Mouse (Mus musculus): ENCODE data around the gene Dguok. TPM values are rescaled to one million over a fixed set of nuclear protein-coding genes. Genes with fewer than 3 reads are reported as not detected.

Gene Dguok
- polyA plus RNA-seq, 1 experiment from 2014 or later, result 80.3 TPM

GRCm38 (mm10) chr6:83478217-83478616, 28.6 kb downstream of the Dguok start:
- H3K27ac ChIP-seq, result no peak overlapping the region
- 61% methylated on average over 4 of the region's 4 CpGs for WGBS
- H3K27me3 ChIP-seq, result no peaks in the 10 kb centered on the region
- no peak overlapping the region for H3K4me3 ChIP-seq
- H3K4me1 ChIP-seq, result peaks cover 15% of the 10 kb centered on the region; the same call in 1 of the 2 replicates
- H3K36me3 ChIP-seq, result peaks cover 21% of the 10 kb centered on the region
- H3K9me3 ChIP-seq, result no peaks in the 10 kb centered on the region
- no peak for ATAC-seq (ENCODE audit: borderline replicate concordance, extremely low read depth, low FRiP score, low TSS enrichment)
- no peak overlapping the region for H3K9ac ChIP-seq
- no peak overlapping the region for H3K4me2 ChIP-seq

GRCm38 (mm10) chr6:83475431-83475830, 31.3 kb downstream of the Dguok start:
- H3K27ac ChIP-seq, result no peak overlapping the region
- H3K4me3 ChIP-seq, result no peak overlapping the region
- peaks cover 9% of the 10 kb centered on the region for H3K36me3 ChIP-seq
- no peaks in the 10 kb centered on the region for H3K9me3 ChIP-seq
- H3K4me2 ChIP-seq, result no peak overlapping the region
- WGBS, result 68% methylated on average over 7 of the region's 7 CpGs
- no peaks in the 10 kb centered on the region for H3K27me3 ChIP-seq
- H3K4me1 ChIP-seq, result no peaks in the 10 kb centered on the region
- no peak overlapping the region for H3K9ac ChIP-seq
- ATAC-seq (ENCODE audit: borderline replicate concordance, extremely low read depth, low FRiP score, low TSS enrichment), result no peak

GRCm38 (mm10) chr6:83473240-83473639, 33.5 kb downstream of the Dguok start:
- no peak overlapping the region for H3K27ac ChIP-seq
- no peaks in the 10 kb centered on the region for H3K27me3 ChIP-seq
- H3K36me3 ChIP-seq, result peaks cover 4% of the 10 kb centered on the region; the same call in 1 of the 2 replicates
- 68% methylated on average over 9 of the region's 9 CpGs for WGBS
- H3K9me3 ChIP-seq, result no peaks in the 10 kb centered on the region
- H3K9ac ChIP-seq, result no peak overlapping the region
- H3K4me3 ChIP-seq, result no peak overlapping the region
- H3K4me2 ChIP-seq, result no peak overlapping the region
- H3K4me1 ChIP-seq, result no peaks in the 10 kb centered on the region
- ATAC-seq (ENCODE audit: borderline replicate concordance, extremely low read depth, low FRiP score, low TSS enrichment), result no peak

- Histone ChIP-seq H3K4me1 (no peaks in the 10 kb centered on the region), H3K36me3 (peaks cover 2% of the 10 kb centered on the region; the same call in 1 of the 2 replicates), H3K4me2 (no peak overlapping the region), H3K27ac (no peak overlapping the region), H3K27me3 (no peaks in the 10 kb centered on the region), H3K9me3 (no peaks in the 10 kb centered on the region), H3K9ac (no peak overlapping the region), H3K4me3 (no peak overlapping the region)
- ATAC-seq (ENCODE audit: borderline replicate concordance, extremely low read depth, low FRiP score, low TSS enrichment), result no peak
- 79% methylated on average over 7 of the region's 7 CpGs for WGBS
Measured at GRCm38 (mm10) chr6:83471739-83472138, 35.0 kb downstream of the Dguok start.

GRCm38 (mm10) chr6:83464011-83464410, 42.8 kb downstream of the Dguok start:
- Histone ChIP-seq H3K9ac (no peak overlapping the region), H3K27me3 (no peaks in the 10 kb centered on the region), H3K4me2 (no peak overlapping the region), H3K36me3 (no peaks in the 10 kb centered on the region), H3K4me1 (peaks cover 10% of the 10 kb centered on the region), H3K27ac (no peak overlapping the region), H3K9me3 (no peaks in the 10 kb centered on the region), H3K4me3 (no peak overlapping the region)
- no peak for ATAC-seq (ENCODE audit: borderline replicate concordance, extremely low read depth, low FRiP score, low TSS enrichment)

- H3K4me3 ChIP-seq, result no peak within 1 kb of the TSS
- no peak for ATAC-seq (ENCODE audit: borderline replicate concordance, extremely low read depth, low FRiP score, low TSS enrichment)
- H3K4me2 ChIP-seq, result peak within 1 kb of the TSS; percentile 91; the same call in 1 of the 2 replicates
- H3K36me3 ChIP-seq, result no peaks in the 10 kb centered on the region
- 46% methylated on average over 4 of the region's 4 CpGs for whole genome bisulfite sequencing
- no peak within 1 kb of the TSS for H3K9ac ChIP-seq
- H3K27me3 ChIP-seq, result no peaks in the 10 kb centered on the region
- H3K9me3 ChIP-seq, result no peaks in the 10 kb centered on the region
- H3K27ac ChIP-seq, result peak within 1 kb of the TSS; percentile 97
- peaks cover 30% of the 10 kb centered on the region for H3K4me1 ChIP-seq
Measured at GRCm38 (mm10) chr6:83459034-83459644, 47.6 kb downstream of the Dguok start, which contains the start of gene Tet3. Tet3 (minus strand) TSS chr6:83459084.

- 4% methylated on average over 33 of the region's 33 CpGs for WGBS
- H3K9me3 ChIP-seq, result no peaks in the 10 kb centered on the region
- peak overlapping the region; percentile 76 for H3K4me3 ChIP-seq
- peaks cover 48% of the 10 kb centered on the region for H3K4me1 ChIP-seq
- peak overlapping the region; percentile 97 for H3K27ac ChIP-seq
- H3K4me2 ChIP-seq, result peak overlapping the region; percentile 91
- peak overlapping the region; percentile 89 for H3K9ac ChIP-seq
- H3K27me3 ChIP-seq, result no peaks in the 10 kb centered on the region
- H3K36me3 ChIP-seq, result no peaks in the 10 kb centered on the region
- ATAC-seq (ENCODE audit: borderline replicate concordance, extremely low read depth, low FRiP score, low TSS enrichment), result peak; percentile 50
Measured at GRCm38 (mm10) chr6:83456984-83457810, 49.6 kb downstream of the Dguok start.

GRCm38 (mm10) chr6:83456131-83456983, 50.4 kb downstream of the Dguok start:
- peak overlapping the region; percentile 91 for H3K4me2 ChIP-seq
- H3K9ac ChIP-seq, result peak overlapping the region; percentile 89
- peaks cover 57% of the 10 kb centered on the region for H3K4me1 ChIP-seq
- H3K4me3 ChIP-seq, result peak overlapping the region; percentile 76
- H3K9me3 ChIP-seq, result no peaks in the 10 kb centered on the region
- H3K27ac ChIP-seq, result peak overlapping the region; percentile 97
- peak; percentile 77 for ATAC-seq (ENCODE audit: borderline replicate concordance, extremely low read depth, low FRiP score, low TSS enrichment)
- no peaks in the 10 kb centered on the region for H3K36me3 ChIP-seq
- 1% methylated on average over 79 of the region's 105 CpGs for WGBS
- no peaks in the 10 kb centered on the region for H3K27me3 ChIP-seq

- Histone ChIP-seq H3K4me3 (peak overlapping the region; percentile 76), H3K9ac (peak overlapping the region; percentile 89), H3K36me3 (no peaks in the 10 kb centered on the region), H3K27ac (peak overlapping the region; percentile 97), H3K9me3 (no peaks in the 10 kb centered on the region), H3K27me3 (no peaks in the 10 kb centered on the region), H3K4me1 (peaks cover 65% of the 10 kb centered on the region), H3K4me2 (peak overlapping the region; percentile 91)
- 2% methylated on average over 31 of the region's 41 CpGs for WGBS
- ATAC-seq (ENCODE audit: borderline replicate concordance, extremely low read depth, low FRiP score, low TSS enrichment), result peak; percentile 25
Measured at GRCm38 (mm10) chr6:83455328-83456130, 51.2 kb downstream of the Dguok start.

- no peak for ATAC-seq (ENCODE audit: borderline replicate concordance, extremely low read depth, low FRiP score, low TSS enrichment)
- Histone ChIP-seq H3K9ac (no peak overlapping the region), H3K4me3 (peak overlapping the region; percentile 76), H3K4me2 (peak overlapping the region; percentile 91), H3K9me3 (no peaks in the 10 kb centered on the region), H3K27ac (peak overlapping the region; percentile 16), H3K27me3 (no peaks in the 10 kb centered on the region), H3K36me3 (no peaks in the 10 kb centered on the region), H3K4me1 (peaks cover 73% of the 10 kb centered on the region)
- 26% methylated on average over 11 of the region's 11 CpGs for WGBS
Measured at GRCm38 (mm10) chr6:83453706-83454105, 53.1 kb downstream of the Dguok start.
